8 mouse cellular contexts compared by ENCODE assay signal in genomic region chr1:86503906-86504696, GRCm38 (mm10). TPM values are rescaled to one million over a fixed set of nuclear protein-coding genes. Genes with fewer than 3 reads are reported as not detected.
DNase-seq lines count a peak whose midpoint lies in the region; ATAC-seq lines count a peak whose summit lies in the region.

No protein-coding gene starts in this region.

- no peaks in the 10 kb centered on the region for H3K36me3 ChIP-seq in hindbrain, embryonic 11.5 days (ENCODE audit: control insufficient read depth, insufficient read depth, low read length)

- H3K27me3 ChIP-seq in hindbrain, embryonic 11.5 days (ENCODE audit: control insufficient read depth, insufficient read depth, low read length) = no peaks in the 10 kb centered on the region

- peak overlapping the region; percentile 21 for H3K4me3 ChIP-seq in hindbrain, embryonic 11.5 days (ENCODE audit: low read depth, low read length)

- H3K27ac ChIP-seq in hindbrain, embryonic 11.5 days (ENCODE audit: low read depth, low read length) = peak overlapping the region; percentile 95

- peak; percentile 65 for DNase-seq in MEL-GATA-1-ER (ENCODE audit: extremely low read depth, low read depth)
- peak; percentile 97 to 98 for DNase-seq in cerebellum, postnatal 10 days
- peak; percentile 92 to 93 for DNase-seq in frontal cortex, postnatal 10 days (ENCODE audit: low spot score in 2 of 2)
- peak; percentile 93 for DNase-seq in hindbrain, embryonic 11.5 days (ENCODE audit: low spot score)
- DNase-seq in layer of hippocampus, postnatal 14 days (ENCODE audit: low spot score in 2 of 2) = peak; percentile 96
- DNase-seq in lung, postnatal 10 days = peak; percentile 98
- peak; percentile 90 for DNase-seq in ovary, postnatal 14 days (ENCODE audit: low spot score)
- peak; percentile 92 for DNase-seq in thymus, postnatal 14 days

- H3K9me3 ChIP-seq in hindbrain, embryonic 11.5 days (ENCODE audit: control insufficient read depth, low read length) = no peaks in the 10 kb centered on the region

- H3K4me1 ChIP-seq in hindbrain, embryonic 11.5 days (replicated peaks; ENCODE audit: control insufficient read depth, insufficient read depth, low read length) = peaks cover 16% of the 10 kb centered on the region

- H3K4me2 ChIP-seq in hindbrain, embryonic 11.5 days (replicated peaks; ENCODE audit: low read depth, low read length) = peak overlapping the region; percentile 86

- H3K9ac ChIP-seq in hindbrain, embryonic 11.5 days (ENCODE audit: low read depth, low read length) = peak overlapping the region; percentile 92

- ATAC-seq in hindbrain, embryonic 11.5 days (ENCODE audit: low FRiP score) = peak; percentile 88

- WGBS in hindbrain, embryonic 11.5 days = under 1% methylated on average over 57 of the region's 64 CpGs

RNA-seq across cellular contexts. Expression of gene Ptma, which starts 22.4 kb away (rescaled TPM):
- polyA plus RNA-seq in hindbrain, embryonic 11.5 days (2014; fragmentation: Nextera tagmentation; extraction: Ambion mirVana) = 3,351 and 3,402 TPM in 2 replicates
- 100 to 1,000 TPM; 453 to 549 TPM for total RNA-seq in layer of hippocampus, postnatal 14 days (2021)

Comparison
In these comparisons a context has a peak if more than half of its experiments do, and no peak if none do; other contexts are left out.
1. Peak in every context shown above with its lines: DNase-seq, ATAC-seq, H3K4me3 ChIP-seq and H3K27ac ChIP-seq.